In the genomic region with DNA sequence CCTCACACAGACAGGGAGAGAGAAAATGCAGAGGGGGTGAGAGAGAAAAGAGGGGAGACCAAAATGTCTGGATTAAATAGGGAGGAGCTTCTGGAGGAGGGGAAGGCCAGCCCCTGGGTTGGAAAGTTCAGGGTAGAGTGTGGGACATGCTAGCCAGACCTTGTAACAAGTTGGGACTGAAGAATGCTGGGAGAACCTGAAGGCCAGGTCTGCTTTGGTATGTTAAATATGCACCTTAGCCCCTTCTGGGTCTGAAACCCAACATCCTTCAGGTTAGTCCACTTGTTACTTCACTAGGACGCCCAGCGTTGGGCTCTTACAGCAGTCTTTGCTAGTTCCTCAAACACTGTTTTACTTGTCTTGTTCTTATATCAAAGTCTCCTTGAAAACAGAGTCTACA, we compare ENCODE assay signal across 25 mouse cellular contexts.
"Had no signal": no experiment of that assay in that cellular context is flagged by ENCODE, and none has a peak within 500 bp of the region (broad histone marks: within the 10 kb centered on the region; RNA-seq: fewer than 3 reads in every experiment).

No protein-coding gene starts in this region.

- H3K36me3 ChIP-seq: heart, embryonic 13.5 days; heart, embryonic 15.5 days; hindbrain, embryonic 13.5 days; hindbrain, embryonic 15.5 days; kidney, embryonic 15.5 days; limb, embryonic 13.5 days had no signal

- H3K4me3 ChIP-seq: heart, adult 2 months; heart, embryonic 13.5 days; heart, embryonic 15.5 days; hindbrain, embryonic 13.5 days; hindbrain, embryonic 15.5 days; kidney, embryonic 15.5 days; limb, embryonic 13.5 days had no signal

- H3K9ac ChIP-seq: forebrain, postnatal 0 days; heart, embryonic 13.5 days; heart, embryonic 15.5 days; hindbrain, embryonic 13.5 days; hindbrain, embryonic 15.5 days; kidney, embryonic 15.5 days; limb, embryonic 13.5 days had no signal

- H3K4me2 ChIP-seq: heart, embryonic 11.5 days; heart, embryonic 13.5 days; heart, embryonic 15.5 days; hindbrain, embryonic 13.5 days; hindbrain, embryonic 15.5 days; kidney, embryonic 15.5 days; limb, embryonic 13.5 days had no signal

- H3K27me3 ChIP-seq: heart, embryonic 13.5 days; heart, embryonic 15.5 days; hindbrain, embryonic 13.5 days; hindbrain, embryonic 15.5 days; kidney, embryonic 15.5 days; limb, embryonic 13.5 days had no signal

- ATAC-seq: forebrain, postnatal 0 days; hindbrain, postnatal 0 days; intestine, embryonic 16.5 days had no signal

- H3K9me3 ChIP-seq: heart, embryonic 13.5 days; heart, embryonic 15.5 days; hindbrain, embryonic 13.5 days; hindbrain, embryonic 15.5 days; kidney, embryonic 15.5 days; limb, embryonic 13.5 days had no signal

- H3K4me1 ChIP-seq: heart, embryonic 13.5 days; heart, embryonic 15.5 days; hindbrain, embryonic 13.5 days; hindbrain, embryonic 15.5 days; kidney, embryonic 15.5 days; limb, embryonic 13.5 days had no signal

- DNase-seq: forebrain, postnatal 0 days; gastrocnemius, postnatal 14 days; gastrocnemius, postnatal 36 days; heart, adult 11 months; heart, adult 2 months; heart, postnatal 14 days; heart, postnatal 36 days; kidney, adult 11 months; kidney, adult 2 months; kidney, adult 9 months; kidney, postnatal 14 days; kidney, postnatal 36 days; layer of hippocampus, adult 9-11 months; layer of hippocampus, postnatal 36 days; left cerebral cortex, postnatal 4 days had no signal

- H3K27ac ChIP-seq: heart, adult 2 months; heart, embryonic 13.5 days; heart, embryonic 15.5 days; hindbrain, embryonic 13.5 days; hindbrain, embryonic 15.5 days; hindbrain, postnatal 0 days; kidney, embryonic 15.5 days; kidney, postnatal 0 days; limb, embryonic 13.5 days had no signal
